Mouse (Mus musculus) lung, adult 18-20 months (tissue): ENCODE measurements around the gene Zfp462.
A peak's percentile ranks its signal among the peaks of the same experiment; 100 is the strongest.

Source experiments
- DNase-seq, 2 experiments: peaks; one replicate each; pipeline ENCODE4 v3.0.0; 2022; ENCODE audit warnings: mixed read lengths in 2 of 2

Gene Zfp462

GRCm38 (mm10) chr4:54998146-54998841 lies 53.4 kb downstream of the Zfp462 start:
- DNase-seq = no peak

GRCm38 (mm10) chr4:54999556-54999955 lies 54.7 kb downstream of the Zfp462 start:
- DNase-seq = no peak

GRCm38 (mm10) chr4:55001386-55001785 lies 56.5 kb downstream of the Zfp462 start:
- peak in 1 of 2 experiments; percentile 39 for DNase-seq

GRCm38 (mm10) chr4:55003128-55003527 lies 58.3 kb downstream of the Zfp462 start:
- DNase-seq = peak in 1 of 2 experiments; percentile 14

- peak in 1 of 2 experiments; percentile 24 for DNase-seq
These were observed 60.2 kb downstream of the Zfp462 start for GRCm38 (mm10) chr4:55005066-55005465.

GRCm38 (mm10) chr4:55005521-55005969 lies 60.7 kb downstream of the Zfp462 start:
- peak; percentile 13 to 34 for DNase-seq

GRCm38 (mm10) chr4:55006024-55006423 lies 61.2 kb downstream of the Zfp462 start:
- DNase-seq = no peak

GRCm38 (mm10) chr4:55008616-55009015 lies 63.8 kb downstream of the Zfp462 start:
- no peak for DNase-seq

- DNase-seq = no peak
These were observed 66.5 kb downstream of the Zfp462 start for GRCm38 (mm10) chr4:55011391-55011790.

DNA sequence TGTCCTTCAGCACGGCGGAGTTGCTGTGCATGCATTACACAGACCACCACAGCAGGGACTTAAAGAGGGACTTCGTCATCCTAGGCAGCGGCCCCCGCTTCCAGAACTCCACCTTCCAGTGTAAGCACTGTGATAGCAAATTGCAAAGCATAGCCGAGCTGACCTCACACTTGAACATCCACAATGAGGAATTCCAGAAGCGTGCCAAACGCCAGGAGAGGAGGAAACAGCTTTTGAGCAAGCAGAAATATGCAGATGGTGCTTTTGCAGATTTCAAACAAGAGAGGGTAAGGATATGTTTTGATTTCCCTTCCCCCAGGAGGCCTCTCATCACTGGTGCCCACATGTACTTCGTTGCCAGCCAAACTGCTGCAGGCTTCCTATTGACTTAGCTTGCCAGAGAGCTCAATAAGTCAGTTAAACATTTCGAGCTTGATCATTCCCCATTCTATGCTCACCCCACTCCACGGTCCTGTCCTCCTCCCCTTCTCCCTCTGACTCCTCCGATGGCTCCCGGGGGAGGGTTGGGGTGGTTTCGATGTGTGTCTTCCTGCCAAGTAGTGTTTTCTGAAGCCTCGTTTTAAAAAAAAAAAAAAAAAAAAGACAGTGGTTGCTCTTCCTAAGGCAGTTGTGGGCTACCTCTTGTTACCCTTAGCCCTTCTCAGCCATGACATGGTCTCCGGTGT lies 68.9 kb downstream of the Zfp462 start:
- DNase-seq = peak; percentile 65 to 73

DNA sequence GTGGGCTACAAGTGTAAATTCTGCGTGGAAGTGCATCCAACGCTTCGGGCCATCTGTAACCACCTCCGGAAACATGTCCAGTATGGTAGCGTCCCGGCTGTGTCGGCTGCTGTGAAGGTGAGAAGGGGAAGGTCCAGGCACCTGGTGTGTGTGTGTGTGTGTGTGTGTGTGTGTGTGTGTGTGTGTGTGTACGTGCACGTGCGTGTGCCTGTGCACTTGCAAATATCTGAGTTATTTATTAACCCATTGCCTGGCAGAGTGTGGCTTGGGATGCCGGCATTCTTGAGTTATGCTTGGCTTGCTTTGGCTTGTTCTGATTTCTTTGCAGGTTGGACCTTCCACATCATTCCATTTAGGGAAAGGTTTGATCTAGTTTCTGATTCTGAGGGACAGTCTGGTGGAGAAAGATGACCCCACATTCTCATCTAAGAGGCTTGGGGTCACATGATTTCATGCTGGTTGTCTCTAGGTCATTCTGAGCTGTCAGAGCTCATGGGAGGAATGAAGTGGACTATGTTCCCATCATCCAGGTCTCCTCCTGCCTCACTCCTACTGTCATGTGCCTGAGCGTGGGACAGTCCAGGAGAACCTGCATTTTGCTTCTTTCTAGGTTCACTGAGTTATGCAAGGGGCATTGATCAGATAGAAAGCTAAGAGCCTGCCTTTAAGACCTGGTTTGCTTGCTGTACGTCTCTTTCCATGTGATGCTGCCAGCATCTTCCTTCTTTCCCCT lies 70.0 kb downstream of the Zfp462 start:
- no peak for DNase-seq

- DNase-seq = no peak
These were observed 70.7 kb downstream of the Zfp462 start for GRCm38 (mm10) chr4:55015517-55015916.

DNA sequence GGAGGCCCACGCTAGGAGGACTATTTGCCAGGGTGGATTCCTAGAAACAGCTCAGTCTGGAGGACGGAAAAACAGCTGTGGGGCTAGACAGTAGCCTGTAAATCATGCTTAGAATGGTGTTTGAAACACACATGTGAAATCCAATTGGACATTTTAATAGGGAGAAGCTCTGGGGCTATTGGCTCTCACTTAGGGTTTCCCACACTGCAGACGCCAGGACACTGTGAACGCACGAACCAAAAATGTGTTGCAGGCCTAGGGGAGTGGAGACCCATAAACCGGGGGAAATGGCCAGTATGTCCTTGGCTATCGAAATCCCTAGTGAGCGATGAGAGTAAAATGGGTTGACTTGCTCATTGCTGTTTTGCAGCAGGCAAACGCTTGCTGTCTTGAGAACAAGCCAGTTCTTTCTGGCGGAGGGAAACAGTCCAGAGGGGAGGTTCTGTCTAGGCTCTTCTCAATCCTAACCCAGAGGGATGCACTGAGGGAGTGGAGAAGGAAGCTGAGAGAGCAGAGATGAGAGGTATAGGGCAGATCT lies 81.3 kb downstream of the Zfp462 start:
- peak in 1 of 2 experiments; percentile 36 for DNase-seq

- DNase-seq = no peak
These were observed 85.6 kb downstream of the Zfp462 start for GRCm38 (mm10) chr4:55030401-55030800.

GRCm38 (mm10) chr4:55032317-55032930 lies 87.6 kb downstream of the Zfp462 start:
- no peak for DNase-seq

DNA sequence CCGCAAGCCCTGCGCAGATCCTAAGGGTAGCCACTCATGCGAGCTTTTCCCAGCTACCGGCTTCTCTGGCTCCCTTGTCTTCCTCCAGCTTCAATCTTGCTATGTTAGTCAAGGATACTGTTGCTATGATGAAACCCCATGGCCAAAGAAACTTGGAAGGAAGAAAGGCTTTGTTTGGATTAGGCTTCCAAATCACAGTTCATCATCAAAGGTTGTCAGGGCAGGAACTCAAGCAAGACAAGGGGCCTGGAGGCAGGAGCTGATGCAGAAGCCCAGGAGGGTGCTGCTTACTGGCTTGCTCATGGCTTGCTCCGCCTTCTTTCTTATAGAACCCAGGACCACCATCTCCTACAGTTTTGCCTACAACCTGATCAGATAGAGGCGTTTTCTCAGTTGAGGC lies 88.6 kb downstream of the Zfp462 start:
- DNase-seq = no peak

DNA sequence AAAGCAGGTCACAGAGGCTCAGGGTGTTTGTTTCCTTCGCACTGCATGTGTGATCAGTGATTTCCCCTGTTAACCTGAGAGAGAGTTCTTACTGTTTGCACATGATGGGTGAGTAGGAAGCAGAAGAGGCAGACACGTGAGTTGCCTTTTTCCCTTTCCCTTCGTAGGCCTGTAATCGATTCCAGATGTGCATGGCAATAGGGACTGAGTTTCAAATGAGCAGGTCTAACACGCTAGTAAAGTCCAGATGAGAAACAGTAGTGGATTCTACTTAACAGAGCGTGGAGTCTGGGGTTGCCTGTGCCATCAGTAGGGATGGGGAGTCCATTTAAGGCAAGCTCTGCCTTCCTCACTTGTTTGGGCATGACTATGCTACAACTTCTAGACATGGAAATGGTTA lies 93.3 kb downstream of the Zfp462 start:
- DNase-seq = no peak

GRCm38 (mm10) chr4:55040258-55040964 lies 95.6 kb downstream of the Zfp462 start:
- no peak for DNase-seq

- DNase-seq = no peak
These were observed 96.4 kb downstream of the Zfp462 start for GRCm38 (mm10) chr4:55041106-55041730.

DNA sequence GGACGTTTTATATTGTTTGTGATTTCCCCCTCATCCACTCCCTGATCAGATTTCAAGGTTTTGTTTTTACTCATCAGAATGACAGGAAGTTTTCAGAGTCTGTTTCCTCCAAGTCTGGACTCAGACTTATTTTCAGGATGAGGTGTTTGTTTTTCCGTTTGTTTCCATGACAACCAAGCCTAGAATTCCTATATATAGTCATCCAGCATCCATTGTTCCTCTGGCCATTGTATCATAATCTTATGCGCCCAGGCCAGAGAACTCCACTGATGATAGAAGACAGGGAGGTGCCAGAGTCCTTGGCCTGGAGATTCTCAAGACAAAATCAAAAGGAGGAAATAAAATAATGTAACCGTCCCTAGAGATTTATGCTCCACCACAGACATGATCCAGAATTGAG lies 97.7 kb downstream of the Zfp462 start:
- DNase-seq = no peak

DNA sequence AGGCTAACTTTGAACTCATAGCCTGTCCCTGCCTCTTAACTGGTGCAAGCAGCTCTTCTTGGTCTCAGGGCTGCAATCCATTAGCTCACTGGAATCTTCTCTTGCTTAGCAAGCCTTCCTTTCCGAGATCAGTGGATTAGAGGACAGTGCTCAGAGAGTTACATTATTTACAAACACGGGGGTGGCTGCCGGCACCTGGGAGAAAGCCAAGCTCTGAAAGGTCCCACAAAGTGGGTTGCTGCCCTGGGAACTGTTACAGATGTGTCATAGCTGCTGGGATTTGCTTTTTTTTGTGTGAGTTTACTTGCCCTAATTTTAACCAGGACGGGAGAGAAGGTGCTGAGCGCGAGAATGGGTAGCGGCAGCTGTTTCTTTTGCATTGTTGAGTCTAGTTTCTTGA lies 102.4 kb downstream of the Zfp462 start:
- peak in 1 of 2 experiments; percentile 29 for DNase-seq
